In genomic region chr4:21766171-21766862, GRCm38 (mm10) we compare ENCODE assay signal across 8 mouse cellular contexts. TPM values are rescaled to one million over a fixed set of nuclear protein-coding genes. Genes with fewer than 3 reads are reported as not detected.
DNase-seq lines count a peak whose midpoint lies in the region; ATAC-seq lines count a peak whose summit lies in the region.

No protein-coding gene starts in this region.

- peak overlapping the region; percentile 56; the same call in 1 of the 2 replicates for H3K9ac ChIP-seq in kidney, embryonic 14.5 days (ENCODE audit: low read depth, low read length)
- H3K9ac ChIP-seq in forebrain, embryonic 14.5 days (ENCODE audit: low read length): peak overlapping the region; percentile 77
- H3K9ac ChIP-seq in liver, embryonic 11.5 days (ENCODE audit: low read depth, low read length): peak overlapping the region; percentile 82
- H3K9ac ChIP-seq in stomach, embryonic 15.5 days: peak overlapping the region; percentile 31; the same call in 1 of the 2 replicates

- H3K36me3 ChIP-seq in kidney, embryonic 14.5 days (ENCODE audit: control insufficient read depth, insufficient read depth, low read length): no peaks in the 10 kb centered on the region
- H3K36me3 ChIP-seq in forebrain, embryonic 14.5 days (ENCODE audit: control insufficient read depth, insufficient read depth, low read length): no peaks in the 10 kb centered on the region
- H3K36me3 ChIP-seq in liver, embryonic 11.5 days (ENCODE audit: control insufficient read depth, insufficient read depth, low read length): no peaks in the 10 kb centered on the region
- no peaks in the 10 kb centered on the region for H3K36me3 ChIP-seq in stomach, embryonic 15.5 days

- ATAC-seq in kidney, embryonic 14.5 days (ENCODE audit: low FRiP score, low TSS enrichment): 0 out of 2 replicates have a peak, but pooled peaks have one; percentile 20
- peak; percentile 8 for ATAC-seq in activated CD4-positive, CD25-positive, alpha-beta regulatory T cell, adult 4 months
- ATAC-seq in forebrain, embryonic 14.5 days: peak; percentile 28; the same call in 1 of the 2 replicates
- peak; percentile 51 for ATAC-seq in liver, embryonic 11.5 days (replicated peaks; ENCODE audit: low FRiP score)
- peak; percentile 22; the same call in 1 of the 2 replicates for ATAC-seq in stomach, embryonic 15.5 days (ENCODE audit: insufficient read depth, low FRiP score, low read depth)

- H3K4me3 ChIP-seq in kidney, embryonic 14.5 days (ENCODE audit: low read length): peak overlapping the region; percentile 62
- H3K4me3 ChIP-seq in forebrain, embryonic 14.5 days (ENCODE audit: low read depth, low read length): peak overlapping the region; percentile 60
- peak overlapping the region; percentile 80 for H3K4me3 ChIP-seq in liver, embryonic 11.5 days (ENCODE audit: low read depth, low read length)
- H3K4me3 ChIP-seq in stomach, embryonic 15.5 days (replicated peaks): peak overlapping the region; percentile 55

- H3K4me1 ChIP-seq in kidney, embryonic 14.5 days (ENCODE audit: control insufficient read depth, insufficient read depth, low read length): 0 out of 2 replicates have a peak, but pooled peaks cover 4% of the 10 kb centered on the region
- peaks cover 8% of the 10 kb centered on the region; the same call in 1 of the 2 replicates for H3K4me1 ChIP-seq in forebrain, embryonic 14.5 days (ENCODE audit: control insufficient read depth, insufficient read depth, low read length)
- no peaks in the 10 kb centered on the region for H3K4me1 ChIP-seq in liver, embryonic 11.5 days (replicated peaks; ENCODE audit: control insufficient read depth, insufficient read depth, low read length)
- H3K4me1 ChIP-seq in stomach, embryonic 15.5 days: 0 out of 2 replicates have a peak, but pooled peaks cover 3% of the 10 kb centered on the region

- no peak overlapping the region for H3K27ac ChIP-seq in kidney, embryonic 14.5 days (ENCODE audit: low read depth, low read length)
- H3K27ac ChIP-seq in forebrain, embryonic 14.5 days (ENCODE audit: low read depth, low read length): no peak overlapping the region
- H3K27ac ChIP-seq in liver, embryonic 11.5 days (ENCODE audit: low read depth, low read length): peak overlapping the region; percentile 43
- no peak overlapping the region for H3K27ac ChIP-seq in stomach, embryonic 15.5 days

- H3K4me2 ChIP-seq in kidney, embryonic 14.5 days (replicated peaks; ENCODE audit: low read depth, low read length): peak overlapping the region; percentile 77
- H3K4me2 ChIP-seq in forebrain, embryonic 14.5 days (ENCODE audit: low read length): peak overlapping the region; percentile 66
- peak overlapping the region; percentile 83 for H3K4me2 ChIP-seq in liver, embryonic 11.5 days
- peak overlapping the region; percentile 71 for H3K4me2 ChIP-seq in stomach, embryonic 15.5 days

- no peak for DNase-seq in kidney, adult 8-10 months
- peak; percentile 11 for DNase-seq in forebrain, embryonic 14.5 days (ENCODE audit: low spot score)
- peak; percentile 32 for DNase-seq in liver, embryonic 11.5 days (ENCODE audit: low spot score)
- no peak for DNase-seq in layer of hippocampus, postnatal 10 days (ENCODE audit: low spot score in 2 of 2)
- no peak for DNase-seq in ovary, postnatal 36 days (ENCODE audit: low spot score)

- no peaks in the 10 kb centered on the region for H3K27me3 ChIP-seq in kidney, embryonic 14.5 days (ENCODE audit: control insufficient read depth, insufficient read depth, low read length)
- H3K27me3 ChIP-seq in forebrain, embryonic 14.5 days (replicated peaks; ENCODE audit: control insufficient read depth, insufficient read depth, low read length): no peaks in the 10 kb centered on the region
- H3K27me3 ChIP-seq in liver, embryonic 11.5 days (replicated peaks; ENCODE audit: control insufficient read depth, insufficient read depth, low read length): no peaks in the 10 kb centered on the region
- no peaks in the 10 kb centered on the region for H3K27me3 ChIP-seq in stomach, embryonic 15.5 days (replicated peaks)

- 21% methylated on average over 14 of the region's 14 CpGs for WGBS in kidney, embryonic 14.5 days
- WGBS in forebrain, embryonic 14.5 days: 18% methylated on average over 14 of the region's 14 CpGs
- WGBS in liver, embryonic 11.5 days: 21% methylated on average over 14 of the region's 14 CpGs
- 22% methylated on average over 14 of the region's 14 CpGs for WGBS in stomach, embryonic 15.5 days

- H3K9me3 ChIP-seq in kidney, embryonic 14.5 days (ENCODE audit: control insufficient read depth, low read length): no peaks in the 10 kb centered on the region
- H3K9me3 ChIP-seq in forebrain, embryonic 14.5 days (replicated peaks; ENCODE audit: control insufficient read depth, low read length): no peaks in the 10 kb centered on the region
- H3K9me3 ChIP-seq in liver, embryonic 11.5 days (ENCODE audit: control insufficient read depth, low read length): no peaks in the 10 kb centered on the region
- no peaks in the 10 kb centered on the region for H3K9me3 ChIP-seq in stomach, embryonic 15.5 days

RNA-seq across cellular contexts. Expression of gene Usp45, which starts 0.6 kb away (rescaled TPM):
- polyA plus RNA-seq in kidney, embryonic 14.5 days (2014; fragmentation: Nextera tagmentation; extraction: Ambion mirVana): 5.9 and 12.6 TPM in 2 replicates
- polyA plus RNA-seq in activated CD4-positive, CD25-positive, alpha-beta regulatory T cell, adult 4 months (2017; shearing (Covaris generic)): 10 to 100 TPM; 19.4 to 22.1 TPM
- 8.7 and 10.4 TPM in 2 replicates for polyA plus RNA-seq in forebrain, embryonic 14.5 days (2014; fragmentation: Nextera tagmentation; extraction: Ambion mirVana)
- polyA plus RNA-seq in liver, embryonic 11.5 days (2014; fragmentation: Nextera tagmentation; extraction: Ambion mirVana): 16.5 and 18.8 TPM in 2 replicates
- 8.6 and 9.2 TPM in 2 replicates for polyA plus RNA-seq in stomach, embryonic 15.5 days (2015; fragmentation: Nextera tagmentation; extraction: Ambion mirVana)
- total RNA-seq in layer of hippocampus, postnatal 10 days (2021): 10 to 100 TPM; 30.7 to 31.1 TPM

RNA-seq across cellular contexts. Expression of gene Tstd3, which starts 0.7 kb away (rescaled TPM):
- polyA plus RNA-seq in kidney, embryonic 14.5 days (2014; fragmentation: Nextera tagmentation; extraction: Ambion mirVana): 12.4 and 13.7 TPM in 2 replicates
- polyA plus RNA-seq in activated CD4-positive, CD25-positive, alpha-beta regulatory T cell, adult 4 months (2017; shearing (Covaris generic)): 10 to 100 TPM; 28.5 to 35.8 TPM
- 16.5 and 17.1 TPM in 2 replicates for polyA plus RNA-seq in forebrain, embryonic 14.5 days (2014; fragmentation: Nextera tagmentation; extraction: Ambion mirVana)
- 27.1 and 30.1 TPM in 2 replicates for polyA plus RNA-seq in liver, embryonic 11.5 days (2014; fragmentation: Nextera tagmentation; extraction: Ambion mirVana)
- 13.3 and 16.2 TPM in 2 replicates for polyA plus RNA-seq in stomach, embryonic 15.5 days (2015; fragmentation: Nextera tagmentation; extraction: Ambion mirVana)
- total RNA-seq in layer of hippocampus, postnatal 10 days (2021): 10 to 100 TPM; 16.3 to 16.7 TPM

RNA-seq across cellular contexts. Expression of gene Ccnc, which starts 38.8 kb away (rescaled TPM):
- polyA plus RNA-seq in kidney, embryonic 14.5 days (2014; fragmentation: Nextera tagmentation; extraction: Ambion mirVana): 48.4 and 48.9 TPM in 2 replicates
- 10 to 100 TPM; 40.3 to 44.3 TPM for polyA plus RNA-seq in activated CD4-positive, CD25-positive, alpha-beta regulatory T cell, adult 4 months (2017; shearing (Covaris generic))
- 74.5 and 79.6 TPM in 2 replicates for polyA plus RNA-seq in forebrain, embryonic 14.5 days (2014; fragmentation: Nextera tagmentation; extraction: Ambion mirVana)
- polyA plus RNA-seq in liver, embryonic 11.5 days (2014; fragmentation: Nextera tagmentation; extraction: Ambion mirVana): 38.8 and 41.6 TPM in 2 replicates
- 38.0 and 39.5 TPM in 2 replicates for polyA plus RNA-seq in stomach, embryonic 15.5 days (2015; fragmentation: Nextera tagmentation; extraction: Ambion mirVana)
- total RNA-seq in layer of hippocampus, postnatal 10 days (2021): 10 to 100 TPM; 34.1 to 46.6 TPM

Comparison
In these comparisons a context has a peak if more than half of its experiments do, and no peak if none do; other contexts are left out.
1. H3K9ac ChIP-seq: peak in every context shown above with its lines; median percentile 82 in liver, embryonic 11.5 days; 77 in forebrain, embryonic 14.5 days; 56 in kidney, embryonic 14.5 days; 31 in stomach, embryonic 15.5 days.
2. DNase-seq: peak in forebrain, embryonic 14.5 days (single experiment) and liver, embryonic 11.5 days (single experiment); none in kidney, adult 8-10 months (0 of 2), layer of hippocampus, postnatal 10 days (0 of 2) and ovary, postnatal 36 days (single experiment).
3. Peak in every context shown above with its lines, with median percentiles within 50 percentile points of each other: ATAC-seq, H3K4me2 ChIP-seq and H3K4me3 ChIP-seq.